Mouse (Mus musculus): ENCODE measurements at regions not wholly inside any gene's neighbourhood (a gene's known extent, or its start where the extent isn't known, plus 50 kb on each side); places are given as distances from the start of the nearest gene placed in this dataset.
A peak's percentile ranks its signal among the peaks of the same experiment; 100 is the strongest.

DNA sequence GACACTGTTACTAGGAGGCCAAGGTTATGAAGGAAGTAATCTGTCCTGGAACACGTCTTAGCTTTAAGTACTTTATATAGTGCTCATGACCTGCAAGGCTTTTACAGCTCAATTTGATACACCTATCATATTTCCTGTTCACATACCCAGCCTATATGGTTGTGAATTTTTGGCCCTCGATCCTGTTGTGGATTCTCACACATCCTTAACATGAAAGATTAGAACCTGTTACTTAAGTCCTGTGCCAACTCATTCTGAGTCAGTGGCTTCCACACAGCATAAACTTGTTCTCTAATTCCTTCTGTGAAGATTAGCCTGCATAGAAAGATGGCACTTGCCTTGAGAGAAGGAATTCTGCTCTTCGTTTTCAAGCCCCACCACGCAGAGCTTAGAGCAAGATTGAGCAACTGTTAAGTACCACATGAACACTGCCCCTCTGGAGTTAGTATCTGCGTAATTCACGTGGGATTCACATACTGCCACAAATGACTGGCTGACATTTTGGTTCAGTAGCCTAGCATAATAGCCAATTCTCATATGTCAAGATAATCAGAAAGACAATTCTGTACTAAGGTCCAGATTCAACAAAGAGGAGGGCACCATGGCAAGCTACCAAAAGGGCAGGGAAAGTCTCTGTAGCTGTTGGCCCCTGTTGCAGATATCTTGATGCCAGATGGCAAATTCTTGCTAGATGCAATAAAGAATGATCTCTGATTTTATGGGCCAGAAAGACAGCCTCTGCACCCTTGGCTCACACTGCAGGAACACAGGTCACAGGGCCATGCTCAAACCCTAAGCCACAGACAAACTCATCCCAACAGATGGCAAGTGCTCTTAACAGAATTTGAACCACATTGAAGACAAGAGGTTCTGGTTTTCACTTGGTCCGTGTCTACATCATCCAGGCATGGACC lies 62.7 kb upstream of the Slc4a7 start:
- peak; percentile 61; the same call in 1 of the 2 replicates for ATAC-seq (ENCODE audit: low FRiP score, low TSS enrichment)
- H3K4me2 ChIP-seq (replicated peaks; ENCODE audit: low read depth, low read length), result no peak overlapping the region
- H3K27ac ChIP-seq (ENCODE audit: low read depth, low read length), result peak overlapping the region; percentile 1; the same call in 1 of the 2 replicates
- H3K9ac ChIP-seq (ENCODE audit: low read depth, low read length), result no peak overlapping the region
- H3K36me3 ChIP-seq (ENCODE audit: control insufficient read depth, insufficient read depth, low read length), result no peaks in the 10 kb centered on the region
- H3K27me3 ChIP-seq (ENCODE audit: control insufficient read depth, insufficient read depth, low read length), result no peaks in the 10 kb centered on the region
- no peaks in the 10 kb centered on the region for H3K9me3 ChIP-seq (ENCODE audit: control insufficient read depth, low read length)
- no peak overlapping the region for H3K4me3 ChIP-seq (ENCODE audit: low read length)
- H3K4me1 ChIP-seq (ENCODE audit: control insufficient read depth, insufficient read depth, low read length), result peaks cover 3% of the 10 kb centered on the region; the same call in 1 of the 2 replicates
- WGBS, result 60% methylated on average over 7 of the region's 7 CpGs

DNA sequence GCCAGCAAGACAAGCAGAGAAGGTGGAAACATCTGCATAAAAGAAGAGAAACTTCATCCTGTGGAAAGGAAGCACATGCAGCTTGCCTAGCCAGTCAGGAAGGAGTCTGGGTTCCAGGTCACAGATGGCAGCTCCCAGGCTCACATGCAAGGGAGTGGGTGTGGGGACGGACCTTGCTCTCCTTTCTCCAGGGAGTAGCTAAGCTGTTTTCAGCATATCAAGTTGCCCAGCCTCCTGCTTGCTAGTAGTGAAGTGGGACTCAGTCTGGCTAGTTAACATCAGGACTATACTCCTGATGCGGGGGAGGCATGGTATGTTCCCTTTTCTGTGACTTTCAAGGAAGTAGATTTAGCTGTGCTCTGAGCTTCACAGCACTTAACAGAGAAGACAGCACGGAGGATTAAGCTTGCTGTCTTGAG lies 62.0 kb upstream of the Slc4a7 start:
- ATAC-seq (ENCODE audit: low FRiP score, low TSS enrichment), result peak; percentile 95
- 14% methylated on average over 3 of the region's 3 CpGs for WGBS

DNA sequence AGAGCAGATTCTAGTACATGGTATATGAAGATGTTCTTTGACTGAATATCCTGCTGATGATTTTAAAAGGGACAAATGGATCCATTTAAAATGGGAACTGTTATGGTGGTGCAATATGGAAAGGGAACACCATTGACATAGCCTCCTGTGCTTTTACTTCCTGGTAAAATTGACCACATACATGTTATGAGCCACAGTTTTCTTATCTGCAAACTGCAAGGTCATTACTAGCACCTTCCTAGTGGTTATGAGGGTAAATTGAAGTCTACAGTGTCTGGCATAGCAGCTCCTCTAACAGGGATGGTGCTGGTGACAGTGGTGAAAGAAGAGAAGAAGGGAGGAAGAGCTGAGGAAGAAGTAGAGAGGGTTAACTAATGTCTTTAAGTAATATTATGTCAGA lies 61.5 kb upstream of the Slc4a7 start:
- ATAC-seq (ENCODE audit: low FRiP score, low TSS enrichment), result no peak
- H3K27ac ChIP-seq (ENCODE audit: low read depth, low read length), result no peak overlapping the region; the same call in 1 of the 2 replicates

More for the DNA sequence above, 62.0 kb upstream of the Slc4a7 start:
- no peak overlapping the region for H3K4me2 ChIP-seq (replicated peaks; ENCODE audit: low read depth, low read length)
- no peaks in the 10 kb centered on the region for H3K9me3 ChIP-seq (ENCODE audit: control insufficient read depth, low read length)
- no peaks in the 10 kb centered on the region for H3K27me3 ChIP-seq (ENCODE audit: control insufficient read depth, insufficient read depth, low read length)
- peak overlapping the region; percentile 4; the same call in 1 of the 2 replicates for H3K27ac ChIP-seq (ENCODE audit: low read depth, low read length)
- no peak overlapping the region for H3K9ac ChIP-seq (ENCODE audit: low read depth, low read length)
- H3K4me3 ChIP-seq (ENCODE audit: low read length), result no peak overlapping the region
- no peaks in the 10 kb centered on the region for H3K36me3 ChIP-seq (ENCODE audit: control insufficient read depth, insufficient read depth, low read length)
- H3K4me1 ChIP-seq (ENCODE audit: control insufficient read depth, insufficient read depth, low read length), result peaks cover 3% of the 10 kb centered on the region; the same call in 1 of the 2 replicates

DNA sequence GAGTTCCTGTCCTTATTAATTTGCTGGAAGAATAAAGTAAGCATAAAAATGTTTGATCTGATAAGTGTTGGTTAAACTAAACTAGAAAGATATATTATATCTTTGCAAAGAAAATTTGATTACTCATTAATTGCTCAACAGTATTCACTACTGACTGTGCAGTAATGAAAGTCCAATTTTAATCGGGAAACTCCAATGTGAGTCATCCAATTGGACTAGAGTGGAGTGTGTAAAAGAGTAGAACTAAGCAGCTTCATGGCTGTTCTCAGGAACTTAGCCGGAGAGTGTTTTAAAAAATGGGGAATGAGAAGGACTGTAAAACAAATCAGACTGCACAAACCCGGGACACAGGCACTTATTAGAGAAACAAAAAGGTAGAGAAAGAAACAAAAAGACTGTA lies 58.5 kb upstream of the Slc4a7 start:
- WGBS, result 84% methylated on average over 3 of the region's 3 CpGs
- H3K36me3 ChIP-seq (ENCODE audit: control insufficient read depth, insufficient read depth, low read length), result no peaks in the 10 kb centered on the region
- no peak for ATAC-seq (ENCODE audit: low FRiP score, low TSS enrichment)
- H3K4me1 ChIP-seq (ENCODE audit: control insufficient read depth, insufficient read depth, low read length), result peaks cover 3% of the 10 kb centered on the region; the same call in 1 of the 2 replicates
- no peak overlapping the region for H3K27ac ChIP-seq (ENCODE audit: low read depth, low read length)
- H3K9me3 ChIP-seq (ENCODE audit: control insufficient read depth, low read length), result no peaks in the 10 kb centered on the region
- no peak overlapping the region for H3K4me2 ChIP-seq (replicated peaks; ENCODE audit: low read depth, low read length)
- no peaks in the 10 kb centered on the region for H3K27me3 ChIP-seq (ENCODE audit: control insufficient read depth, insufficient read depth, low read length)
- no peak overlapping the region for H3K4me3 ChIP-seq (ENCODE audit: low read length)
- H3K9ac ChIP-seq (ENCODE audit: low read depth, low read length), result no peak overlapping the region

More for the DNA sequence above, 61.5 kb upstream of the Slc4a7 start:
- Histone ChIP-seq H3K4me2 (replicated peaks; ENCODE audit: low read depth, low read length) (no peak overlapping the region), H3K27me3 (ENCODE audit: control insufficient read depth, insufficient read depth, low read length) (no peaks in the 10 kb centered on the region), H3K9me3 (ENCODE audit: control insufficient read depth, low read length) (no peaks in the 10 kb centered on the region), H3K4me3 (ENCODE audit: low read length) (no peak overlapping the region), H3K9ac (ENCODE audit: low read depth, low read length) (no peak overlapping the region), H3K4me1 (ENCODE audit: control insufficient read depth, insufficient read depth, low read length) (peaks cover 3% of the 10 kb centered on the region; the same call in 1 of the 2 replicates), H3K36me3 (ENCODE audit: control insufficient read depth, insufficient read depth, low read length) (no peaks in the 10 kb centered on the region)

DNA sequence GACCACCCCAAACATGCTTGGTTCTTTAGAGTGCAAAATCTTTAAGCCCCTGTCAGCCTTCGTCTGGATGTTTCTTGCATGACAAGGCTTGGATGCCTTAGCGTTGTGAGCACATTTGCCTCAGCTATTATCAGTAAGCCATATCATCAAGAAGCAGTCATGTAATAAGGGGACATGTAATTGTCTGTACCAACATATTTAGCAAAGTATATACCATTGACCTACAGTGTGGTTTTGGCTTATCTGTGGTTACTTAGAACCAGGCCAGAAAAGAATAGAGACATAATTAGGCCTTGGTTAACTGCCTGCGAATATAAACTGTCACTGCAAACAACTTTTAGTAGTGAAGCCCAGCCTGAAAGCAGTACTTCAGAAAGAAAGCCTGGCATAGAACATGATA lies 57.0 kb upstream of the Slc4a7 start:
- no peak overlapping the region for H3K4me2 ChIP-seq (replicated peaks; ENCODE audit: low read depth, low read length)
- no peaks in the 10 kb centered on the region for H3K4me1 ChIP-seq (ENCODE audit: control insufficient read depth, insufficient read depth, low read length)
- no peak overlapping the region for H3K27ac ChIP-seq (ENCODE audit: low read depth, low read length)
- no peak for ATAC-seq (ENCODE audit: low FRiP score, low TSS enrichment)
- H3K9me3 ChIP-seq (ENCODE audit: control insufficient read depth, low read length), result no peaks in the 10 kb centered on the region
- no peak overlapping the region for H3K9ac ChIP-seq (ENCODE audit: low read depth, low read length)
- no peaks in the 10 kb centered on the region for H3K27me3 ChIP-seq (ENCODE audit: control insufficient read depth, insufficient read depth, low read length)
- 76% methylated on average over 3 of the region's 3 CpGs for WGBS
- H3K36me3 ChIP-seq (ENCODE audit: control insufficient read depth, insufficient read depth, low read length), result no peaks in the 10 kb centered on the region
- H3K4me3 ChIP-seq (ENCODE audit: low read length), result no peak overlapping the region
